Mouse (Mus musculus) heart, embryonic 16.5 days (tissue): ENCODE data around the gene Cldn19. TPM values are rescaled to one million over a fixed set of nuclear protein-coding genes. Genes with fewer than 3 reads are reported as not detected.

ENCODE experiments used
- ATAC-seq: fragments of 200-750 bp; cut with Nextera tagmentation; replicated peaks from 2 replicates; pipeline ENCODE4 v1.8.0; 2017; ENCODE audit warnings: moderate number of reproducible peaks; ENCODE audit not compliant: insufficient read depth, low FRiP score; ENCODE audit errors: extremely low read depth
- H3K27ac ChIP-seq: fragments of 300-500 bp; sonication (generic); 2 replicates; pipeline ENCODE4 v1.5.1; 2014; ENCODE audit warnings: mild to moderate bottlenecking, low read length, control low read depth, moderate library complexity
- H3K27me3 ChIP-seq: fragments of 300-500 bp; sonication (generic); 2 replicates; pipeline ENCODE4 v1.6.1; 2014; ENCODE audit warnings: low read length, mixed read lengths; ENCODE audit not compliant: control insufficient read depth, insufficient read depth
- H3K36me3 ChIP-seq: fragments of 300-500 bp; sonication (generic); 2 replicates; pipeline ENCODE4 v1.6.1; 2014; ENCODE audit not compliant: control insufficient read depth, insufficient read depth
- H3K4me1 ChIP-seq: fragments of 300-500 bp; sonication (generic); 2 replicates; pipeline ENCODE4 v1.6.1; 2014; ENCODE audit warnings: low read length, mixed read lengths; ENCODE audit not compliant: control insufficient read depth, insufficient read depth
- H3K4me2 ChIP-seq: fragments of 300-500 bp; sonication (generic); 2 replicates; pipeline ENCODE4 v1.6.1; 2014; ENCODE audit warnings: low read depth, mild to moderate bottlenecking, control low read depth, low read length
- H3K4me3 ChIP-seq: fragments of 300-500 bp; sonication (generic); 2 replicates; pipeline ENCODE4 v1.5.1; 2014; ENCODE audit warnings: mild to moderate bottlenecking, control low read depth, low read length
- H3K9ac ChIP-seq: fragments of 300-500 bp; sonication (generic); 2 replicates; pipeline ENCODE4 v1.6.1; 2014; ENCODE audit warnings: low read length, control low read depth
- H3K9me3 ChIP-seq: fragments of 300-500 bp; sonication (generic); replicated peaks from 2 replicates; pipeline ENCODE4 v1.6.1; 2016; ENCODE audit warnings: low read length; ENCODE audit not compliant: control insufficient read depth
- WGBS: fragments of 180-500 bp; shearing (Covaris S2); extraction: QIAGEN DNeasy Blood & Tissue Kit; methylation state at CpG from one replicate; pipeline ENCODE4 v1.1.7; 2014; 5-methylcytosine and 5-hydroxymethylcytosine counted together
- polyA plus RNA-seq: library from polyadenylated mRNA; unstranded; fragments of >200 nt; fragmentation: Nextera tagmentation; extraction: Ambion mirVana; gene quantifications from 2 replicates; pipeline ENCODE4 v1.2.1, GENCODE M21; 2015

Gene Cldn19
- polyA plus RNA-seq, 1 experiment from 2014 or later: not detected

DNA sequence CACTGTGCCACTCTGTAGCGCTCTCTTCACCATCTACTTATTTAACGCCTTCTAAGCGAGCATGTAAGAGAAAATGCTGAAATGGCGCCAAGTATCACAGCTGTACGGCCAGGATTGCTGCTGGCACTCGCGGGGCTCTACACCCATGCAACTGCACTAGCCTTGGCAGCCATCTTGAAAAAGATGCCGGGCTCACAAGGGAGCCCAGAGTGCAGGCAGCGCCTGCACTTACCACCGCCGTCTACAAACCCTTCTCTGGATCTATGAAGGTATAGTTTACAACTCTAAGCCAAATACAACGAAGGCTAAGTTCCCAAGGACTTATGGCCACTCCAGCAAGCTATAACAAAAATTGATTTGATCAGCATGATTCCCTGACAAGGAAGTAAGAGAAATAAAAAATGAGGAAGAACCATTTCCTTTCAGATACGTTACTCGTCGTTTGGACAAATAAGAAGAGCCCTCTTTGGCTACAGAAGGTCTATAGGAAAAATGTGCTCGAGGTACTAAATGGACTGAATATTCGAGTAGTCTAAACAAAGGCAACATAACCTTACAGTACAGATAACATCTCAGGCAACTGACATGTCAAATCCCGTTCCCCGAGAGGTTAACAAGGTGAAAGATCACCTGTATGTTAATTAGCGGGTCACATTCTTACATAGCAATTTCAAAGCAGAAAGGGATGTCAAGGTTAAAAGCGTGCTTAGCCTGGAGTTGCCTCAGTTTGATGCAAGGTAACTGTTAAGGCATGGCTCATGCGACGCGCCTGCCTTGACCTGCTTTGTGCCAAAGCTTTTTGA, 37.8 kb downstream of the Cldn19 start:
- Histone ChIP-seq H3K4me1 (peaks cover 26% of the 10 kb centered on the region), H3K36me3 (peaks cover 6% of the 10 kb centered on the region; the same call in 1 of the 2 replicates), H3K9ac (peak overlapping the region; percentile 94), H3K27me3 (no peaks in the 10 kb centered on the region), H3K9me3 (no peaks in the 10 kb centered on the region), H3K4me2 (peak overlapping the region; percentile 88), H3K27ac (peak overlapping the region; percentile 87), H3K4me3 (peak overlapping the region; percentile 95)
- ATAC-seq: 0 out of 2 replicates have a peak, but pooled peaks have one; percentile 11
- under 1% methylated on average over 24 of the region's 24 CpGs for WGBS

GRCm38 (mm10) chr4:119293574-119294258, 38.5 kb downstream of the Cldn19 start:
- peak overlapping the region; percentile 87 for H3K27ac ChIP-seq
- ATAC-seq: peak; percentile 30
- H3K4me3 ChIP-seq: peak overlapping the region; percentile 95
- H3K36me3 ChIP-seq: peaks cover 3% of the 10 kb centered on the region; the same call in 1 of the 2 replicates
- peaks cover 20% of the 10 kb centered on the region for H3K4me1 ChIP-seq
- no peaks in the 10 kb centered on the region for H3K9me3 ChIP-seq
- WGBS: under 1% methylated on average over 74 of the region's 80 CpGs
- H3K4me2 ChIP-seq: peak overlapping the region; percentile 88
- H3K27me3 ChIP-seq: no peaks in the 10 kb centered on the region
- peak overlapping the region; percentile 94 for H3K9ac ChIP-seq

DNA sequence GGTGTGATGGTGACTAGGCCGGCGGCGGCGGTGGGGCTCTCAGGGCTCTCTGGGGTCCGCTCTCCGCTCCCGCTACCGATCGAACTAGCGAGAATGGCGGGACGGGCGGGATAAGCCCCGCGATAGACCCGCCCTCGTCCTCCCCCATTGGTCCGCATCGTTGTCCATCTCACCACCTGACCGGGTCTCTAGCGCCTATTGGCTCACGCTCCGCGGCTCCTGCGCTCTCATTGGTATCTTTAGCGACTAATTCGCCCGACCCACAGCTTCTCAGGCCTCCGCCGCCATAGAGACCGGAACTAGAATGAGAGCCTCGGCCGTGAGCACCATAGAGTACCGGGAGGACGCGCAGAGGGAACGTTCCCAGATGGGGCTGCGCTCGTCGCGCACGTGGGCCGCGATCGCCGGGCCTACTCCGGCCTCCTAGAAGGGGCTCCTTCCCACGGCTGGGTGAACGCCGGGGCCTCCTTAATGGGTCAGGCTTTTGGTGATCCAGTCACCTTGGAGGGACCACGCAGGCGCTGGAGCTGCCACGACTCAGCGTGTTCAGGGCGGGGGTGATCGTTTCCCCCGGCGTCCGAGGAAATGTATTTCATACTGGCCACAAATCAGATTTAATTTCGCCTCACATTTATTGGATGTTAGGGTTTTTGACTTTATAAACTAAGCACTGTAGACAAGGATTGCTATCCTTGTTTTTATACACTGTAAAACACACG, 39.4 kb downstream of the Cldn19 start, which contains the start of gene Ybx1:
Gene Ybx1, minus strand, starts transcription at position 190 of the 719 bp plus-strand sequence.
- H3K4me1 ChIP-seq: peaks cover 17% of the 10 kb centered on the region
- peak within 1 kb of the TSS; percentile 94 for H3K9ac ChIP-seq
- peak within 1 kb of the TSS; percentile 88 for H3K4me2 ChIP-seq
- H3K27ac ChIP-seq: peak within 1 kb of the TSS; percentile 96
- H3K4me3 ChIP-seq: peak within 1 kb of the TSS; percentile 95
- under 1% methylated on average over 61 of the region's 61 CpGs for WGBS
- peaks cover 3% of the 10 kb centered on the region; the same call in 1 of the 2 replicates for H3K36me3 ChIP-seq
- H3K9me3 ChIP-seq: no peaks in the 10 kb centered on the region
- no peaks in the 10 kb centered on the region for H3K27me3 ChIP-seq
- ATAC-seq: peak; percentile 99

- WGBS: 8% methylated on average over 6 of the region's 6 CpGs
- no peaks in the 10 kb centered on the region for H3K27me3 ChIP-seq
- H3K36me3 ChIP-seq: peaks cover 3% of the 10 kb centered on the region; the same call in 1 of the 2 replicates
- peaks cover 13% of the 10 kb centered on the region for H3K4me1 ChIP-seq
- no peaks in the 10 kb centered on the region for H3K9me3 ChIP-seq
- ATAC-seq: no peak
- peak overlapping the region; percentile 95 for H3K4me3 ChIP-seq
- H3K27ac ChIP-seq: peak overlapping the region; percentile 96
- H3K4me2 ChIP-seq: peak overlapping the region; percentile 77
- peak overlapping the region; percentile 87 for H3K9ac ChIP-seq
Measured at GRCm38 (mm10) chr4:119295134-119295453, 39.9 kb downstream of the Cldn19 start.

GRCm38 (mm10) chr4:119297361-119297760, 42.1 kb downstream of the Cldn19 start:
- H3K9me3 ChIP-seq: no peaks in the 10 kb centered on the region
- no peak for ATAC-seq
- 63% methylated on average over 2 of the region's 2 CpGs for WGBS

DNA sequence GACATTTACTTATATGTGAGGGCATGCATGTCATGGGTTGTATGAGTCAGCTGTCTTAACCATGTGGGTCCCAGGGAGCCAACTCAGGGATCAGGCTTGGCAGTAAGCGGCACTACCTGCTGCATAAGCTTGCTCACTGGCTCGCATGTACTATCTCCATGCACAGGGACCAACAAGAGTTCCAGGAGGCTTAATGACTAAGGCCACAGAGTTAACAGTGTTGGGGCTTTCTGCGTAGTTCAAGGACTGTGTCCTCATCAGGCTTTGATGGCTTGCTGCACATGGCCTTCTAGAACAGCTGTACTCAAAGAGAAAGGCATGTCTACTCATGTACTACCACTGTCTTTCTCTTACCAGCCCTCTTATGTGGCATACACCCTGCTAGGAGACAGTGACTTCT, 45.5 kb downstream of the Cldn19 start:
- Histone ChIP-seq H3K9me3 (no peaks in the 10 kb centered on the region), H3K4me2 (no peak overlapping the region), H3K27me3 (no peaks in the 10 kb centered on the region), H3K36me3 (no peaks in the 10 kb centered on the region), H3K27ac (no peak overlapping the region), H3K4me3 (no peak overlapping the region), H3K4me1 (no peaks in the 10 kb centered on the region), H3K9ac (no peak overlapping the region)
- no peak for ATAC-seq
- WGBS: 90% methylated on average over 3 of the region's 3 CpGs

More at GRCm38 (mm10) chr4:119297361-119297760, 42.1 kb downstream of the Cldn19 start:
- no peak overlapping the region for H3K27ac ChIP-seq
- H3K4me3 ChIP-seq: no peak overlapping the region
- no peaks in the 10 kb centered on the region for H3K27me3 ChIP-seq
- no peak overlapping the region for H3K4me2 ChIP-seq
- no peak overlapping the region for H3K9ac ChIP-seq
- H3K4me1 ChIP-seq: peaks cover 7% of the 10 kb centered on the region
- no peaks in the 10 kb centered on the region for H3K36me3 ChIP-seq

DNA sequence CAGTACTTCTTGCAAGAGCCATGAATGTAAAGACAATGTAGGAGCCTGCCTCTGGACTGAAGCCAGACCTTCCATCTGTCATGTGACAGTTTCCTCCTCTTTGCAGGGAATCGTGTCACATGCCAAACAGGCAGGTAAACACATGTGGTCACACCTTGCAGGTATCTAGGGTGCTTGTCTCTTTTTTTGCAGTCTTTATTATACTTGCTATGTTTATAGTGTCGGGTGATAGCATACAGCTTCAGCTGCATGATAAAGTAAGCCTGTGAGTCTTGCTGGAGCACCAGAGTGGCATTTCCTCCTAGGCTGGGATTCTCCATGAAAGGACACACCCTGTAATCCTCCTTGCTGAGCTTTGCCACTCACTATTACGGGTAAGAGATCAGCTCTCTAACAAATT, 46.6 kb downstream of the Cldn19 start:
- no peak overlapping the region for H3K27ac ChIP-seq
- H3K36me3 ChIP-seq: no peaks in the 10 kb centered on the region
- H3K4me3 ChIP-seq: no peak overlapping the region
- no peak overlapping the region for H3K9ac ChIP-seq
- no peak for ATAC-seq
- WGBS: 68% methylated on average over 3 of the region's 3 CpGs
- H3K4me1 ChIP-seq: no peaks in the 10 kb centered on the region
- H3K9me3 ChIP-seq: no peaks in the 10 kb centered on the region
- H3K4me2 ChIP-seq: no peak overlapping the region
- no peaks in the 10 kb centered on the region for H3K27me3 ChIP-seq

DNA sequence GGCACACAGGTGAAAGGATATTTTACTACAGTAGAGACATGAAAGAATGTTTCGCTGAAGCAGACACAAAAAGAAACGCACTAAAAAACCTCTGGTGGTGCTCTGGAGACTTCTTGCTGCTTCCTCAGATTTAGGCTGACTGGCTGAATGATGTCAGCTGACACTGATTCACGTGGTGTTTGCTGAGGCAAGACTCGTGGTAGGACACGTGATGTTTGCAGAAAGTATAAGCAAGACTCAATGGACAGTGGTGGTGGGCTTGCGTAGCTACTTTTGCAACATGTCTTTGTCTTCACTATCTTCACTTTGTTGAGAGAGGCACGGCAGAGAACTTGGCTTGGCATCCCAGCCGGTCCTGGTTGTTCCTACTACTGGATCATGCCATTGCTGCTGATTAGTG, 48.1 kb downstream of the Cldn19 start:
- Histone ChIP-seq H3K9ac (no peak overlapping the region), H3K4me2 (no peak overlapping the region), H3K36me3 (0 out of 2 replicates have a peak, but pooled peaks cover 3% of the 10 kb centered on the region), H3K4me1 (no peaks in the 10 kb centered on the region), H3K27me3 (no peaks in the 10 kb centered on the region), H3K9me3 (no peaks in the 10 kb centered on the region), H3K4me3 (no peak overlapping the region), H3K27ac (no peak overlapping the region)
- WGBS: 87% methylated on average over 8 of the region's 8 CpGs
- no peak for ATAC-seq
